Comparison of ENCODE assay signal across 8 mouse cellular contexts in the genomic region with DNA sequence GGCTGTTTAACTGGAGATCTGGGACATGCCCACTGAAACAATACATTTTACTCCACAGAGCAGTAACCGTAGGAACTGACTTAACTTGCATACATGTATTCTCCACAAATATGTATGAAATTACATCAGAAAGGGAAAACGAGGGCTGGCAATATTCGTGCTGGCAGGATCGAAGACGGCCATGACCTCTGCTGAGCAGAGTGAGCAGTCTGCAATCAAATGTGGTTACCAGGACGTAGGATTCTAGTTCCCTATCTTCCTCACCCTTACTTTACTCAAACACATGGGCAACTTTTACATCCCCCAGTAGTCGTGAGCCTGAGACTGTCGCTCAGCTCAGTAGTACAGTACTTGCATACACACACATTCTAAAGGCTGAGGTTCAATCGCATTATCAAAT. TPM values are rescaled to one million over a fixed set of nuclear protein-coding genes. Genes with fewer than 3 reads are reported as not detected.
DNase-seq lines count a peak whose midpoint lies in the region; ATAC-seq and TF ChIP-seq lines count a peak whose summit lies in the region.

No protein-coding gene starts in this region.

- DNase-seq in kidney, postnatal 4 days: no peak
- no peak for DNase-seq in embryonic facial prominence, embryonic 10.5 days (ENCODE audit: low spot score)
- no peak for DNase-seq in hindbrain, postnatal 0 days (ENCODE audit: low spot score)
- DNase-seq in midbrain, postnatal 0 days (ENCODE audit: low spot score): no peak
- no peak for DNase-seq in right cerebral cortex, postnatal 36 days (ENCODE audit: low spot score in 2 of 2)
- no peak for DNase-seq in layer of hippocampus, postnatal 36 days

- peak overlapping the region; percentile 72 for H3K4me2 ChIP-seq in kidney, embryonic 15.5 days
- peak overlapping the region; percentile 81 for H3K4me2 ChIP-seq in hindbrain, postnatal 0 days (ENCODE audit: low read depth, low read length)
- H3K4me2 ChIP-seq in midbrain, postnatal 0 days (ENCODE audit: low read depth, low read length, poor library complexity, severe bottlenecking): peak overlapping the region; percentile 68

- H3K27ac ChIP-seq in kidney, embryonic 15.5 days: no peak overlapping the region
- H3K27ac ChIP-seq in embryonic facial prominence, embryonic 10.5 days (replicated peaks): no peak overlapping the region
- H3K27ac ChIP-seq in hindbrain, postnatal 0 days: no peak overlapping the region
- H3K27ac ChIP-seq in midbrain, postnatal 0 days (ENCODE audit: low read depth, low read length): no peak overlapping the region

- H3K4me1 ChIP-seq in kidney, embryonic 15.5 days: peaks cover 15% of the 10 kb centered on the region
- H3K4me1 ChIP-seq in embryonic facial prominence, embryonic 10.5 days: peaks cover 16% of the 10 kb centered on the region
- peaks cover 5% of the 10 kb centered on the region; the same call in 1 of the 2 replicates for H3K4me1 ChIP-seq in hindbrain, postnatal 0 days (ENCODE audit: insufficient read depth, low read length)
- no peaks in the 10 kb centered on the region; the same call in none of the 2 replicates for H3K4me1 ChIP-seq in midbrain, postnatal 0 days (ENCODE audit: insufficient read depth, low read length)

- TF ChIP-seq CTCF in hindbrain, postnatal 0 days (IDR thresholded peaks at IDR 0.05; ENCODE audit: low read depth): no peak
- TF ChIP-seq CTCF in midbrain, postnatal 0 days (IDR thresholded peaks at IDR 0.05): no peak

- H3K9ac ChIP-seq in kidney, embryonic 15.5 days: no peak overlapping the region
- peak overlapping the region; percentile 100; the same call in 1 of the 2 replicates for H3K9ac ChIP-seq in hindbrain, postnatal 0 days (replicated peaks; ENCODE audit: low read length)
- H3K9ac ChIP-seq in midbrain, postnatal 0 days (replicated peaks; ENCODE audit: low read length, poor library complexity, severe bottlenecking): no peak overlapping the region

- H3K36me3 ChIP-seq in kidney, embryonic 15.5 days: peaks cover 45% of the 10 kb centered on the region
- peaks cover 56% of the 10 kb centered on the region for H3K36me3 ChIP-seq in embryonic facial prominence, embryonic 10.5 days (replicated peaks)
- peaks cover 6% of the 10 kb centered on the region; the same call in 1 of the 2 replicates for H3K36me3 ChIP-seq in hindbrain, postnatal 0 days (ENCODE audit: insufficient read depth, low read length)
- H3K36me3 ChIP-seq in midbrain, postnatal 0 days (ENCODE audit: insufficient read depth, low read length): peaks cover 9% of the 10 kb centered on the region

- no peaks in the 10 kb centered on the region for H3K9me3 ChIP-seq in kidney, embryonic 15.5 days (replicated peaks)
- no peaks in the 10 kb centered on the region for H3K9me3 ChIP-seq in embryonic facial prominence, embryonic 10.5 days
- no peaks in the 10 kb centered on the region for H3K9me3 ChIP-seq in hindbrain, postnatal 0 days (ENCODE audit: low read length)
- no peaks in the 10 kb centered on the region for H3K9me3 ChIP-seq in midbrain, postnatal 0 days (ENCODE audit: low read length)

- H3K4me3 ChIP-seq in kidney, embryonic 15.5 days (replicated peaks): peak overlapping the region; percentile 96
- H3K4me3 ChIP-seq in embryonic facial prominence, embryonic 10.5 days: peak overlapping the region; percentile 91
- peak overlapping the region; percentile 97 for H3K4me3 ChIP-seq in hindbrain, postnatal 0 days (ENCODE audit: low read length)
- peak overlapping the region; percentile 96 for H3K4me3 ChIP-seq in midbrain, postnatal 0 days (ENCODE audit: low read depth, low read length)

- H3K27me3 ChIP-seq in kidney, embryonic 15.5 days: no peaks in the 10 kb centered on the region
- no peaks in the 10 kb centered on the region for H3K27me3 ChIP-seq in embryonic facial prominence, embryonic 10.5 days (replicated peaks; ENCODE audit: low read depth, poor library complexity, severe bottlenecking)
- no peaks in the 10 kb centered on the region for H3K27me3 ChIP-seq in hindbrain, postnatal 0 days (ENCODE audit: insufficient read depth, low read length)
- H3K27me3 ChIP-seq in midbrain, postnatal 0 days (ENCODE audit: insufficient read depth, low read length): no peaks in the 10 kb centered on the region

- ATAC-seq in kidney, embryonic 15.5 days (replicated peaks; ENCODE audit: low FRiP score): no peak
- ATAC-seq in hindbrain, postnatal 0 days: no peak
- ATAC-seq in midbrain, postnatal 0 days (ENCODE audit: low FRiP score): no peak
- no peak for ATAC-seq in erythroid progenitor cell, adult 5-6 weeks (replicated peaks; ENCODE audit: low FRiP score, poor library complexity, severe bottlenecking)

- WGBS in kidney, embryonic 15.5 days: 86% methylated on average over 9 of the region's 9 CpGs
- 92% methylated on average over 9 of the region's 9 CpGs for WGBS in embryonic facial prominence, embryonic 10.5 days
- 82% methylated on average over 9 of the region's 9 CpGs for WGBS in hindbrain, postnatal 0 days
- 89% methylated on average over 9 of the region's 9 CpGs for WGBS in midbrain, postnatal 0 days

RNA-seq across cellular contexts. Expression of a gene that starts 1.7 kb away (rescaled TPM):
- polyA plus RNA-seq in kidney, embryonic 15.5 days (2015; fragmentation: Nextera tagmentation; extraction: Ambion mirVana): 47.4 and 49.7 TPM in 2 replicates
- polyA plus RNA-seq in embryonic facial prominence, embryonic 10.5 days (2016; fragmentation: Nextera tagmentation; extraction: Ambion mirVana): 58.9 and 64.4 TPM in 2 replicates
- 28.9 and 47.8 TPM in 2 replicates for total RNA-seq in hindbrain, postnatal 0 days (2014; rRNA removed)
- 24.6 and 26.7 TPM in 2 replicates for polyA plus RNA-seq in hindbrain, postnatal 0 days (2015; fragmentation: Nextera tagmentation; extraction: Ambion mirVana)
- 65.1 and 69.9 TPM in 2 replicates for total RNA-seq in midbrain, postnatal 0 days (2014; rRNA removed)
- 23.2 and 28.7 TPM in 2 replicates for polyA plus RNA-seq in midbrain, postnatal 0 days (2015; fragmentation: Nextera tagmentation; extraction: Ambion mirVana)
- 10 to 100 TPM; 59.2 to 71.3 TPM for total RNA-seq in layer of hippocampus, postnatal 36 days (2021)
- total RNA-seq in erythroid progenitor cell, adult 5-6 weeks (2015; ENCODE audit: low replicate concordance): 82.2 and 84.7 TPM in 2 replicates
- 64.4 and 82.0 TPM in 2 replicates for total RNA-seq in erythroid progenitor cell, adult 5-6 weeks (2017; ENCODE audit: low replicate concordance)

RNA-seq across cellular contexts. Expression of a gene that starts 37.3 kb away (rescaled TPM):
- 14.8 and 15.0 TPM in 2 replicates for polyA plus RNA-seq in kidney, embryonic 15.5 days (2015; fragmentation: Nextera tagmentation; extraction: Ambion mirVana)
- polyA plus RNA-seq in embryonic facial prominence, embryonic 10.5 days (2016; fragmentation: Nextera tagmentation; extraction: Ambion mirVana): 20.2 and 24.7 TPM in 2 replicates
- total RNA-seq in hindbrain, postnatal 0 days (2014; rRNA removed): 23.9 and 27.0 TPM in 2 replicates
- 23.8 and 24.9 TPM in 2 replicates for polyA plus RNA-seq in hindbrain, postnatal 0 days (2015; fragmentation: Nextera tagmentation; extraction: Ambion mirVana)
- 29.7 and 31.0 TPM in 2 replicates for total RNA-seq in midbrain, postnatal 0 days (2014; rRNA removed)
- polyA plus RNA-seq in midbrain, postnatal 0 days (2015; fragmentation: Nextera tagmentation; extraction: Ambion mirVana): 23.7 and 24.4 TPM in 2 replicates
- 10 to 100 TPM; 31.2 to 33.7 TPM for total RNA-seq in layer of hippocampus, postnatal 36 days (2021)
- total RNA-seq in erythroid progenitor cell, adult 5-6 weeks (2015; ENCODE audit: low replicate concordance): 1.8 TPM in 1 of 2 replicates, not detected in the other
- 2.3 TPM in 1 of 2 replicates, not detected in the other for total RNA-seq in erythroid progenitor cell, adult 5-6 weeks (2017; ENCODE audit: low replicate concordance)
